Mouse (Mus musculus) heart, postnatal 10 days (tissue): Measurements from ENCODE around the gene Hmcn2. TPM values are rescaled to one million over a fixed set of nuclear protein-coding genes. Genes with fewer than 3 reads are reported as not detected.

Source experiments
- DNase-seq, 2 experiments: peaks; one replicate each; pipeline ENCODE4 v3.0.0; 2021
- intact Hi-C: fragments of 180-260 bp; cut with DNase I; formaldehyde crosslinking; loops from one replicate; pipeline ENCODE4 v1.15.1; 2025
- total RNA-seq, 2 experiments: library from RNA; stranded (reverse); gene quantifications; 2 replicates each; pipeline ENCODE4 v1.2.3; 2021

Hmcn2 gene
- total RNA-seq, 2 experiments from 2014 or later: 23.4 to 24.3 TPM

DNA sequence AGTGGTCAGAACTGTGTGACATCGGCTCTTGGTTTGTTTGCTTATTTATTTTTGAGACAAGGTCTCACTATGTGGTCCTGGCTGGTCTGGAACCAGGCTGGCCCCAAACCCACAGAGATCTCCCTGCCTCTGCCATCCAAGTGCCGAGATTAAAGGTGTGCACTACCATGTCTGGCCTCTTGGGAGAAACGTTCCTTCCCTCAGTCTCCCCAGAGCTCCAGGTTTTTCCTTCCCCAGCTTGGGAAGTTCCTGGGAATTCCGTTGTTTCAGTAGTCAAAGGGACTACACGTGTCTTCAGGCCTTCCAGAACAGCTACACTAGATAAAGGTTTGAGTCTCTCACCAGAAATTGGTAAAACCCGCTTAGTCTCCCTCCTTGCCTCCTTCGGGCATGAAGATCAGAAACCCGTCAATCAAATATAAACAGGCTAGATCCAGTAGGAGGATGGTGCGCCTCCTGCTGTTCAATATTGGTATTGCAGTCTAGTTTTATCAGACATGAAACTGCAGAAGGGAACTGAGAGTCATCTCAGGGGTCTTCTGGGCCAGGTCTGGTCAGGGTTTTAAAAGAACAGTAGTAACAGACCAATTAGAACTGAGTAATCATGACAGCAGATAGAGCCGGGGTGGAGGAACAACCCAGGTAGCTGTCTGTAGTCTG lies 158.3 kb downstream of the Hmcn2 start:
- intact Hi-C loops: loop anchor here (1.0 kb wide), 1 partner anchor 37 kb away; no protein-coding TSS in a partner anchor
- peak; percentile 54 to 83 for DNase-seq

DNA sequence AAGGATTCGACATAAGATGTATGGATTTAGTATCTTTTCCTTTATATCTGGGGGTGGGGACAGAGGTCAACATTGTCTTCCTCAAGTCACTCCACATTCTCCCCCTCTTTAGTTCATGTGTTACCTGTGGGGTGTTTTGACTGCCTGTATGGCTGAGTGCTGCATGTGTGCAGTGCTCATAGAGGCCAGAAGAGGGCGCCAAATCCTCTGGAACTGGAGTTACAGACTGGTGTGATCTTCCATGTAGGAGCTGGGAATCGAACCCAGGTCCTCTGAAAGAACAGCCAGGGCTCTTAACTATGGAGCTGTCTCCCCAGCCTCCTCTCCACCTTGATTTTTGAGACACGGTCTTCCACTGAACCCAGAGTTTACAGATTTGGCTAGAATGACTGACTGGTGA lies 159.7 kb downstream of the Hmcn2 start:
- intact Hi-C loops: no loop called here
- DNase-seq: no peak

DNA sequence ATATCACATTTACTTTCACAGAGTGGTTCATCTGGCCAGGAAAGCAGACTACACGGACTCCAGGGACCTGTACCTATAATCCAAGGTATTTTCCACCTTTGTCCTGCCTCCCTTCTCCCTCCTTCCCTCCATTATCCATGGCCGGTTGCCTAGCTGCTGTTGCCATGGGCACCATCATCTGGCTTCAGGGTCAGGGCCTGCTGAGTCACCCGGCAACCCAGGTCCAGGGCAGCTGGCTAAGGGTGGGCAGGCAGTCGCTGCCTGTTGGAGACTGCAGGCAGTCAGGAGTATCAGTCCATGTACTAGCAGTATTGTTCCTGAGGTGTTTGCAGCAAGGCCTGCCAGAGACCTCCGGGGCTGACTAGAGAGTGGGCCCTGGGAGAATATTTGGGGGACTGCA lies 160.5 kb downstream of the Hmcn2 start:
- intact Hi-C loops: no loop called here
- no peak for DNase-seq

DNA sequence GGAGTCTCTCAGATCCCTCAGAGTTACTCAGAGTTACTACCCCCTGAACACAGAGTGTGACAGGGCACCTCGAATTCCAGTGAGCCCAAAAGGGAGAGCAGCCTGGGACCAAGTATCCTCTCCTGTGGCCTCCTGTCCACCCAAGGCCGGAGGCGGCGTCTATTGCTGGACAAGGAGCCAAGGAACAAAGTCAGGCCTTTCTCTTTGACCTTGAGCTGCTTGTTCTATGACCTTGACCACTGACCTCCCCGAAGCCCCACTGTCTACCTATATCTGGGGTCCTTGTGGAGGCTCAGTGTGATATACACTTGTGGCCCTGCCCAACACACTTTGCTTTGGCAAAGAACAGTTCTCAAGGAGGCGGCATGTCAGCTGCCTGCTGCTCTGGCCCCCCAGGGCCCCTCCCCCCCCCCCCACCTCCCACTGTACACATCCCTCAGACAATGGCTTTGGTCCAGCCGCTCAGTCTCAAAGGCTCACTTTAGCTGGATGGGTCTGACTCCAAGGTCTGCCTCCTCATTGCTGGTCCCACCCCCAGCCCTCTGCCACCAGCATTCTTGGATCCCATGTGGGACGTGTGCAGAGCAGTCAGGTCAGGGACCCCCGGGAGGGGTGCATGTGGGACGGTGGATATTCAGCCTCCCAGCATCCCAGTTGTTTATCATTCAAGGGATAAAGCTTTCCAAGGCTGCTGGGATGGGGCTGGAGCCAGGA lies 162.0 kb downstream of the Hmcn2 start:
- DNase-seq: no peak
- intact Hi-C loops: no loop called here

DNA sequence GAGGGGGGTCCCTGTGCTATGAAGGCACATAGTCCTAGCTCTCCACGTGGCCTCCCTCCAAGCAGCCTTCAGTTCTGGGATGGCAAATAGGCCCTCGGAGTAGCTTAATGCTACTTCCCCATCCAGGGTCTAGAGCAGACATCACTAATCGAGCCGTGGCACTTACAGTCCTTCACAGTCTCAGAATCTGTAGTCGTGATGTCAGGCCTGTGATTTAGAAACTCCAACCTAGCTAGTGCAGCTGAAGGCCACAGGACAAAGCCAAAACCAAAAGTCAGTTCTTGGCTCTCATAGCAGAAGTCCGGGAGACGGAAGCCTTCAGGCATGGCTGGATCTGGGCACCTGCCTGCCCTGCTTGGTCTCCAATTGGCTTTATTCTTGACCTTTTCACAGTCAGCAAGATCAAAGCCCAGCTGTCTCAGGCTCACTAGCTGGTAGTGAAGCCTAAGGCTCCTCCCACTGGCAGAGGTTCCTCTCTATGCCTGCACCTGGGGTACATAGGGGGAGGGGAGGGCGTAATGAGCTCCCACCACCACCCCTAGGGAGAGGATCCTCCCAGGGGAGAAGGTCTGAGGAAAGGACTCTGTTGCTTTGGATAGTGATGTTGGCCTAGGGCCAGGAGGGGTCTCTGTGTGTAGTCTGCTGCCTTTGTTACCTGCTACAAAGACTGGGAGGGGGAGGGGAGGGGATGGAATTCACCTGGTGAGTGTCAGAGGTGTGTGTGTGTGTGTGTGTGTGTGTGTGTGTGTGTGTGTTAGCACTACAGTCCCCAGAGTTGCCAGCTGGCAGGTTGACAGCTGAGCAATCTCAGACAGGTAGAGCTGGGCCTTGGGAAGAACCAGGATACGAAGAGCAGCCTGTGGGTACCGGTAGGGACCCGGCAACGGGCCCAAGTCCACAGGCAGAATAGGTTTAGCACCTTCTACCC lies 163.3 kb downstream of the Hmcn2 start:
- intact Hi-C loops: no loop called here
- DNase-seq: no peak

DNA sequence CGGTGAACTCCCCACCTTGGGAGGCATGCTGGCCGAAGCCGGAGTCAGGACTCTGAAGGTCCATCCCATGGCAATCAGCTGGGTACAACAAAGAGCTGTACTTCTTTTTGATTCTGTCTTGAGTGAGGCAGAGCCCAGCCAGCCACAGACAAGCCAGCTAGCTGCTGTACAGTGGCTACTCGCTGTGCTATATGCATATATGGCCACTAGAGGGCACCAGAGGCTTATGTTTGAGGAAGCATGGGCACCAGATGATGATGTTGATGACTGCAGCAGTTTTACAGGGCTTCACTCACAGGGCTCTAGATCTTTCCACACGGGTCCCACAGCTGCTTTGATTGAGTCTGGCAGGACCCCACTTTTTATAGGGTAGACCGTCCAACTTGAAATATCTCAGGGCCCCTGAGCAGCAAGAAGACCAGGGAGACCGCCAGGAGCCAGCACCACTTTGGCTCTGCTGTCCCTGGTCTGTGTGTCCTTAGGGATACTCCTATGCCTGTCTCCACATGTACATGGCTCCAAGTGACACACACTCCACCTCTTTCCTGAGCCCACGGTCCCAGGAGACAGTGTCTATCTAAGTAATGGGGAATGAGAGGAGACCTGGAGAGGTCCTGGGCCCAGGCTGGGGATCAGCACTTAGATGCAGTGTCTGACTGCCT lies 168.8 kb downstream of the Hmcn2 start:
- intact Hi-C loops: loop anchor here (1.0 to 5.0 kb wide), 3 partner anchors 172 to 434 kb away; no protein-coding TSS in a partner anchor
- DNase-seq: peak; percentile 90 to 92

DNA sequence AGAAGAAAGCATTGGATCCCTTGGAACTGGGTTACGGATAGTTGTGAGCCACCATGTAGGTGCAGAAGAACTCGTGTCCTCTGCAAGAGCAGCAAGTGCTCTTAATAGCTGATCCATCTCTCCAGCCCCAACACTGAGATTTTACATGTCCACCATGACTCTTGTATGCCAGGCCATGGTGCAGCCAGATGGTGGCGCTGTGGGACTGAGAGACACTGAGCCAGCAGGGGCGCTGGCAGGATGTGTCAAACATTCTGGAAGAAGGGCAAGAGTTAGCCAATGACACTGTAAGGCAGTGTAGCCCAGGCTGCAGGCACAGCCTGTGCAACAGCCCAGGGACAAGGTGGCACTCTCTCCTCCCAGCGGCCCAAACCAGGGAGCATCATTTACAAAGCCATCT lies 170.0 kb downstream of the Hmcn2 start:
- intact Hi-C loops: loop anchor here (5.0 kb wide), 2 partner anchors 303 to 433 kb away; no protein-coding TSS in a partner anchor
- peak; percentile 73 to 81 for DNase-seq

DNA sequence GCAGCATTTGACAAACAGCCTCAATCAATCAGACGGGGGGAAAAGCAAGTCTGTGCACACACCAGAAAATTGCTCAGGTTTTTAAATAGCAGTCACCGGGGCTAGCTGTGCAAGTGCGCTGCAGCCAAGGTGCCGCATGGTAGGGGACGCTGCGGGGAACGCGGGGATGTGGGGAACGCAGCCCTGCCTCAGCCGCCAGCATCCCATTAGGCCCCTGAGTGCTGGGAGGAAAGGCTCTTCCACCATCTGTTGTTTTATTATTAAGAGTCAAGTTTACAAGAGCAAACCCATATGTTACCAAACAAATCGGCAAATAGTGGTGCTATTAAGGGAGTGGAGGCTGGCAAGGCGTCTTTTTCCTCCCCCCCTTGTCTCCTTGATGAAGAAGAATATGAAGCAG lies 175.0 kb downstream of the Hmcn2 start:
- intact Hi-C loops: no loop called here

DNA sequence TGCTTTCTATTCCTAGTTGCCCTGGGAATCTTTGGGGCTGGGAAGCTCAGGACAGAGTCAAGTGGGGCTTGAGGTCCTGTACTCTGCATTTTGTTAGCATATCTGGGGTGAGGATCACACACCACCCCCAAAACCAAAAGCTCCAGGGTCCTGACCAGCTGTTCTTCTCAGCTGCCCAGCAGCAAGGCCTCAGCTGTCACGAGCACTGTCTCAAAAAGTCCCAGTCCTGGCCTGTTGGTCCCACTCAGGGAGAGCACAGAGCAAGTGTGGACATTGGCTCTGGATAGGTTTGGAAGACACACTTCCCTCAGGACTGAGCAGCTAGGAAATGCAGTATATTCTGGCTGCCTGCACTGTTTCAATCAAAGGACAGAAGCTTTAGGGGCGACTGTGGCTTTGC lies 176.3 kb downstream of the Hmcn2 start:
- intact Hi-C loops: no loop called here

More for the DNA sequence above, 175.0 kb downstream of the Hmcn2 start:
- DNase-seq: no peak

DNA sequence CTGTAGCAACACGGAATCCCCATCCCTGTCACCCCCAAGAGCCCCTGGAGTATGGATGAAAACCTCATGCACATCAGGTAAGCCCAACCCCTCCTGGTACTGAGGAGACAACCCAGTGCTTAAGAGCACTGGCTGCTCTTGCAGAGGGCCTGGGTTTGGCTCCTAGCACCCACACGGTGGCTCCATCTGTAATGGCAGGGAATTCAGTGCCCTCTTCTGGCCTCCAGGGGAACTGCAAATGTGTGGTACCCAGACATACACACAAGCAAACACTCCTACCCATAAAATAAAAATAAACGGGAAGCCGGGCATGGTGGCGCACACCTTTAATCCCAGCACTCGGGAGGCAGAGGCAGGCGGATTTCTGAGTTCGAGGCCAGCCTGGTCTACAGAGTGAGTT lies 178.1 kb downstream of the Hmcn2 start:
- intact Hi-C loops: no loop called here
- DNase-seq: no peak

More for the DNA sequence above, 176.3 kb downstream of the Hmcn2 start:
- DNase-seq: no peak

DNA sequence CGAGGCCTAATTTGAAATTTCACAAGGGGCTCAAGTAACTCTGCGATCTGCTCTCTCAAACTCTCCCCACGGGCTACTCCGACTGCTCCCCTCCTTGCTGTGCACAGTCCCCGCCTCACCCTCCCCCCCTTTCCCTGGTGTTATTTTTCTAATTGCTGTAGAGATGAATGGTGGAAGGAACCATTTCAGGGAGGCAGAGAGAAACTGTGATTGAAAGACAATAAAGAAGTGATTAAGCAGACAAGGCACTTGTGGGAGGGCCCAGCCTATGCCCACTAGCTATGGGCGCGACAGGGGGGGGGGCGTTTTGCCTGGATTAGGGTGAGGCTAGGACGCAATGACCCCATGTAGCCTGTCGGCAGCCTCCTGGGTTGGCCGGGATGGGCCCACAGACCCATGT lies 179.0 kb downstream of the Hmcn2 start:
- no peak for DNase-seq
- intact Hi-C loops: no loop called here

DNA sequence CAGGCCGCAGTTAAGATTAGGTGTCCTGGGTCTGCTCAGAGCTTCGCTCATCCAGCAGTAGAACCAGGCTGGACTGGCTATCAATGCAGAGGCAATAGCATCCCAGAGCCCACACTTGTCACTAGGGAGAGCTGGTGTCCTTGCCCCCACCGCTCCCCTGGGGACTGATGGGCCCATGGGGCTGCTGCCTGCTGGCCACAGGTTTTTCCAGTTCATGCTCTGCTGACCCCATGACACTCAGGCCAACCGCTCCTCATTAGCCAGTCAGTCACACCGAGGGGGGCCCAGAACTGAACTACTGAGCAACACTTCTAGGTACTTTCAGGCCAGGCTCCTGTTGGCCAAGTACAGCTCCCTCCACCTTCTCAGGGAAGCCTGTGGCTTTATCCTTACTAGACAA lies 180.1 kb downstream of the Hmcn2 start:
- intact Hi-C loops: no loop called here

DNA sequence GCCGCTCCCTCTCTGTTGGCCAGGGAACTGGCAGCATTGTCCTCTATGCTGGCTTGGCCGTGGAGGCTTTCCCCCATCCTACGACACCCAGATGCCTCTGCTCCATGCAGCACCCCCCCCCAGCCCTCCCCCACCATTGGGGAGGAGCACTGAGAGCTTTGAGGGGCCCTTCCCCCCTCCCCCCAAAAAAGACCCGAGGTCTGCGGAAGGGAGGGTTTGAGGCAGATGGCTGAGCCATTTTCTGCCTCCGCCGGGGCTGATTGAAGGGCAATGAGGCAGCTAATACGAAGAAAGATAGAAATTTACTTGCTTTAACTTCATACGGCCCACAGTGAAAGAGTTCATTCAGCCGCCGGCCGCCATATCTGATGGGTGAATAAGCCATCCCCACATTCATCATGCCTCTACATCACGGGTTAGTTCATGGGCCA lies 180.8 kb downstream of the Hmcn2 start:
- intact Hi-C loops: no loop called here
- DNase-seq: no peak

More for the DNA sequence above, 180.1 kb downstream of the Hmcn2 start:
- DNase-seq: no peak

DNA sequence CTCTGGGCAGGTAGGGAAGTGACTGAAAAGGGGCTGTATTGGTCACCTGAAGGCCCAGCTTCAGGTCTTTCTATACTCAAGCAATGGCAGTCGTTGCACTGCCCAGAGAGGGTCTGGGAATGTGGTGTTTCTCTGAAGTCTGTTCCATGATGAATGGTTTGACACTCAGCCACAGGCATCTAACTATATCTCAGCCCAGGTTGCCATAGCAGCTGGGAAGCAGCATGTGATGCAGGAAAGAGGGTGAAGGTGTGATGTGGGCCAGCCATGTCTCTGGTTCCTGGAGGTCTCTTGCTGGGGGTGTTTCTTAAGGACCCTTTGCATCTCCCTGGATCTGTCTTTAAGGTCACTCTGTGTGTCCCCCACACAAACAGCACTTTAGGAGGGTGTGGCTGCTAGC lies 181.9 kb downstream of the Hmcn2 start:
- intact Hi-C loops: no loop called here
- DNase-seq: no peak

DNA sequence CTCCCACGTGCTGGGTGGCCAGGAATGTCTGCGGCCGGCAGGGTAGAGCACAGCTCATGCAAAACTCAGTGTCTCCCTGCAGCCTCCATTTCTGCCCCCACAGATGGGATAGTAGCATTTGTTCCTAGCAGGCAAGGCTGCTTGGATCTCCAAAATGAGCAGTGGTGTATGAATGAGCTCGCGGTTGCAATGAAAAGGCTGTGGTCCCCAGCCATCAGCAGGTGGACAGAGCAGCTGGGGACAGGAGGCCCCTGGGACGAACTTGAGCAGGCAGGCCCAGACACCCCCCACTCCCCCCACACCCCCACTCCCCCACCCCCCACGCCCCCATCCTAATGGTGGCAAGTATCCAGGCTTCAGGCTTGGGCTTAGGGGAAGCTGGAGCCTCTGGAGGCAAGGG lies 182.9 kb downstream of the Hmcn2 start:
- no peak for DNase-seq
- intact Hi-C loops: no loop called here

DNA sequence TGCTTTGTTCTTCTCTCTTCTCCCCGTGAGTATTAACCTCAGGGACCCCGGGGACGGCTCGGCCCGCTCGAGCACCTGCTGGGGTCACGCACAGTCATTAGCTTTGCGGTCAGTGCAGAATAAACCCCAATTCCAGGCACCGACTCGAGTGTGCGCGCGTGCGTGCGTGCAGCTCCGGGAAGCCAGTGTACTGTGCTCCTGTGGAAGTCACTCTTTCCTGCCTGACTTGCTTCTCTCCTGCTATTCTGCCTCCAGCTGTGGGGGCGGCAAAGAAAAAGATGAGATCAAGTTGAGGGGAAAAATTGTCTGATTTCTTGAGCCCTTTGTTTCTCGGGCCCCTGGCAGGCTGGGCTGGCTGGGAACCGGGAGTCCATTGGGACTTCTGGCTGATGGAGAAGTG lies 183.4 kb downstream of the Hmcn2 start:
- no peak for DNase-seq
- intact Hi-C loops: no loop called here

DNA sequence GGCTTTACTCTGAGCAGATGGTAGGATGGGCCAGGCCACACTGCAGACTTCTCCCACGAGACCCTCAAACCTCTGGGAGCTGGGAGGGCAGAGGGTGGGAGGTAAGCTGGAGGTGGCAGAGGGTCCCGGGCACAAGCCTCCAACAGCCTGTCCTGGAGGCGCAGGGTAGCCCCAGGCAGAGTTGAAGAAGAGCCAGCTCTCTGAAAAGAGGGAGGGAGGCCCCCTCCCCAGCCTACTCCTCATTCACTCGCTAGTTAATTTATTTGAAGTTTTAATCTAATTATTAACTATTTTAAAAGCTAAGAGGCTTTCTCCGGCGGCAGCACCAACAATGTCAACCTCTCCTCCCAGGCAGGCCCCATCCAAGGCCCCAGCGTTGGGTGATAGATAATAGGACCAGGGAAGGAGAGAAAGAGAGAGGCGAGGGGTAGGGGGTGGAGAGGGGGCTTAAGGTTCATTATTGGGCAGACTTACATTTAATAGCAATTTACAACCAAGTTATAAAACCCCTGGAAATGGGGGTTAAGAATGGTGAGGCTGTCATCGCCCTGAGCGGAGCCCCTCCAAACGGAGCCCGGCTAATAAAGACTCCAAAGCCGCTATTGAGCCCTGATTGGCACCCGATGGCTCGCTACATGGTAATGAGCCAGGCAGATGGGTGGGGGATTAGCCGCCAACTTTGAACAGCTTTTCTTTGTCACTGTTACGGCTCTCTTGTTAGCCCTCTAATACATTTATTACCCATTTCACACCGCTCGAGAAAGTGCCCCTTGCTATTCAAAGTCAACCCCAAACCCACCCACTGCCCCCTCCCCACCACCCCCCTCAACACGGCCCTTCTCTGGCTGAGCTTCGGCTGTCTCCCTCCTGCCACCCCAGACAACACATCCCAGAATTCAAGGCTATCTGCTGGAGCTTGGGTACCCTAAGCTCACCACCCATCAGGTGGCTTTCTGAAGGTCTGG lies 185.4 kb downstream of the Hmcn2 start:
- intact Hi-C loops: no loop called here
- no peak for DNase-seq

DNA sequence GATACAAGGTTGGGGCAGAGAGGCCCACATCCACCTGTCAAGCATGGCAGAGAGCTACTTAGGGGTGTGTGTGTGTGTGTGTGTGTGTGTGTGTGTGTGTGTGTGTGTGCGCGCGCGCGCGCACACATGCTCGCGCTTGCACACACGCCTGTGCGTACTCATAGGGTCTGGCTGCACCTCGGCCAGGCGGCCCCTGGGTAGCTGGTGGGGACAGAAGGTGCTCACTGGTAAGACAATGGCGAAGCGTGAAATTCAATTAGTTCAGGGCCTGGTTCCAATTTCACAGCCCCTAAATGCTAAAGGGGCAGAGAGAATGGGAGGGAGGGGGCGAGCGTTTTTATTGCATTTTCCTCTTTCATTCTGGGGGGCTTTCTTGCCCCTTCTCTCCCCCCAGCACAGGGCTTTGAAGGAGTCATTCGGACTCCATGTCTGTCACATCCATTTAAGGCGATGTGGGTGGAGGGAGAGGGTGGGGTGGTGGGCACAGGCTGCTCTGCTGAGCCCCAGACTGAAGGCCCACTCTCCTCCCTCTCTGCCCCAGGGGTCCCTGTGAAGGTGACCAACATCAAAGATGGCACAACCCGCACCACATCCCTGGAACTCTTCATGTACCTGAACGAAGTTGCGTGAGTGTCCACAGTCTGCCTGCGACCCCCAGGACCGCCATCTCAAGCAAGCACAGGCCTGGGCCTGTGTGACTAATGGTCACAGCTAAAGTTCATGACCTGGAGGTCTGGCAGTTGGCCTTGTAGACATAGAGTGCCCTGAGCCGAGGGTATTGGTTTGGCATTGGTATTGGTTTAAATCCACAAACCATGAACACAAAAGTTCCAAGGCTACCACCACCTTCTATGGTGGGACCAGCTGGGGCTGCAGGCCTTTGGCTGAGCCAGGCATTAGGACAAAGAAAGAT lies 186.3 kb downstream of the Hmcn2 start:
- intact Hi-C loops: no loop called here
- no peak for DNase-seq
